Mouse (Mus musculus): ENCODE measurements at regions not wholly inside any gene's neighbourhood (a gene's known extent, or its start where the extent isn't known, plus 50 kb on each side); places are given as distances from the start of the nearest gene placed in this dataset.
"Not testable (repeated sequence)": the region's sequence is repeated elsewhere in the genome, so short reads cannot be mapped to it uniquely, and the experiment has no call there.

DNA sequence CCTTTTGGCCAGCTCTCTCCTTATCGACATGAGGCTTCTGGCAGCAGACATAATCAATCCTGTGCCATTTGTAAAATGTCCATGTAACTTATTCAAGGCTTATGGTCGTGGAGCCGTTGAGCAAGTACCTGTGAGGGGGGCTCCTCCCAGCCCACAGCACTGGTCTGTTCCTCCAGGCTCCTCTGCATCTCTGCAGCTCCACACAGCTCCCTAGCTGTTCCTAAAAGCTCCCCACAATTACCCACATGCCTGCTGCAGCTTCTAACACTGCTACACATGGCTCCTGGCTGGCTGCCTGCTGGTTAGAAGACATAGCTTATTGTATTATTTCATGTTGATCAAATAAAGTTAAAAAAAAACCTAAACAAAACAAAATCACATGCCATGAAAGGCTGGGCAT, 77.9 kb downstream of the Tcp10c start:
- H3K9ac ChIP-seq (replicated peaks); H3K4me3 ChIP-seq (ENCODE audit: insufficient read depth in 1 of 2, low read depth in 2 of 2, low read length in 2 of 2); ATAC-seq (ENCODE audit: insufficient read depth); H3K9me3 ChIP-seq (ENCODE audit: control insufficient read depth, low read length); H3K27ac ChIP-seq; H3K36me3 ChIP-seq (replicated peaks; ENCODE audit: control insufficient read depth, insufficient read depth, low read depth); H3K4me1 ChIP-seq (replicated peaks; ENCODE audit: control insufficient read depth in 2 of 2, insufficient read depth in 2 of 2, low read length in 1 of 2); H3K27me3 ChIP-seq (ENCODE audit: control insufficient read depth, insufficient read depth, low read length); H3K4me2 ChIP-seq (ENCODE audit: low read depth); DNase-seq (ENCODE audit: low read depth in 3 of 3, low spot score in 3 of 3): not testable (repeated sequence)
- 55% methylated on average over 3 of the region's 3 CpGs for WGBS (ENCODE audit: insufficient replicate concordance)

DNA sequence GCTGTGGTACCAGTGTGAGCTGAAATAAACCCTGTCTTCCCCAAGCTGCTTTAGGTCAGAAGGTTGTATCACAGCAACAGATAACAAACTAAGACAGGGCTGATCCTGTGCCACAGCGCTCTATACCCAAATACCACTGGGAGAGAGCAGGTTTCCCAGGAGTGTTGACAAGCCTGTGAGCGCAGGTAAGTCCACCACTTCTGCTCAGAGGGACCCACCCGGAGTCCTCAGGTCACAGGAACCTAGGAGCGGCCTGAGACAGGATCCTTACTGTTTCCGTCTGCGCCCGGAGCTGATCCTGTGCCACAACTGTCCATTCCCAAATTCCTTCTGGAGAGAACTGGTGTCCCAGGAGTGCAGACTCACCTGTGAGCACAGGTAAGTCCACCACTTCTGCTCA, 79.8 kb downstream of the Tcp10c start:
- WGBS (ENCODE audit: insufficient replicate concordance) = 70% methylated on average over 7 of the region's 7 CpGs
- not testable (repeated sequence) for H3K27me3 ChIP-seq (ENCODE audit: control insufficient read depth, insufficient read depth, low read length); H3K9me3 ChIP-seq (ENCODE audit: control insufficient read depth, low read length); H3K36me3 ChIP-seq (replicated peaks; ENCODE audit: control insufficient read depth, insufficient read depth, low read depth); H3K27ac ChIP-seq; ATAC-seq (ENCODE audit: insufficient read depth); H3K4me2 ChIP-seq (ENCODE audit: low read depth); DNase-seq (ENCODE audit: low read depth in 3 of 3, low spot score in 3 of 3); H3K4me3 ChIP-seq (ENCODE audit: insufficient read depth in 1 of 2, low read depth in 2 of 2, low read length in 2 of 2); H3K9ac ChIP-seq (replicated peaks); H3K4me1 ChIP-seq (replicated peaks; ENCODE audit: control insufficient read depth in 2 of 2, insufficient read depth in 2 of 2, low read length in 1 of 2)

DNA sequence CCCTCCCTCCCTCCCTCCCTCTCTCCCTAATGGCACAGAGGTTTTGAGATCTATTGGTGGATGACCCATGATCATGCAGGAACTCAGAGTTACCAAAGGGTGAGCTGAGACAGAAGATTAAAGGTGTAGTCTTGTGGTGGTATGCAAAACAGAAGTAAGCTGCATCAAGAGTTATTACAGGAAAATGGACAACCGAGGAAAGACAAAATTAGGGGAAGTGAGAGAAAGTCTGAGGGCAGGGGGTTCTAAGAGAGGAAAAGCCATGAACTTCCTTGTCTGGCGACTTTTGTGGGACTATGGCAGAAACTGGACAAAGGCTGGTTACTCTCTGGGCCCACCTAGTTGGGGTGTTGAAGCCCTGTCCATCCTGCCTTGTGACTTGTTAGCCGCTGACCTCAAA, 84.4 kb downstream of the Tcp10c start:
- ATAC-seq (ENCODE audit: insufficient read depth); H3K9ac ChIP-seq (replicated peaks); H3K4me3 ChIP-seq (ENCODE audit: insufficient read depth in 1 of 2, low read depth in 2 of 2, low read length in 2 of 2); H3K9me3 ChIP-seq (ENCODE audit: control insufficient read depth, low read length); H3K27ac ChIP-seq; H3K4me2 ChIP-seq (ENCODE audit: low read depth); DNase-seq (ENCODE audit: low read depth in 3 of 3, low spot score in 3 of 3); H3K27me3 ChIP-seq (ENCODE audit: control insufficient read depth, insufficient read depth, low read length); H3K36me3 ChIP-seq (replicated peaks; ENCODE audit: control insufficient read depth, insufficient read depth, low read depth); H3K4me1 ChIP-seq (replicated peaks; ENCODE audit: control insufficient read depth in 2 of 2, insufficient read depth in 2 of 2, low read length in 1 of 2): not testable (repeated sequence)
- WGBS (ENCODE audit: insufficient replicate concordance) = 35% methylated on average over 2 of the region's 3 CpGs

DNA sequence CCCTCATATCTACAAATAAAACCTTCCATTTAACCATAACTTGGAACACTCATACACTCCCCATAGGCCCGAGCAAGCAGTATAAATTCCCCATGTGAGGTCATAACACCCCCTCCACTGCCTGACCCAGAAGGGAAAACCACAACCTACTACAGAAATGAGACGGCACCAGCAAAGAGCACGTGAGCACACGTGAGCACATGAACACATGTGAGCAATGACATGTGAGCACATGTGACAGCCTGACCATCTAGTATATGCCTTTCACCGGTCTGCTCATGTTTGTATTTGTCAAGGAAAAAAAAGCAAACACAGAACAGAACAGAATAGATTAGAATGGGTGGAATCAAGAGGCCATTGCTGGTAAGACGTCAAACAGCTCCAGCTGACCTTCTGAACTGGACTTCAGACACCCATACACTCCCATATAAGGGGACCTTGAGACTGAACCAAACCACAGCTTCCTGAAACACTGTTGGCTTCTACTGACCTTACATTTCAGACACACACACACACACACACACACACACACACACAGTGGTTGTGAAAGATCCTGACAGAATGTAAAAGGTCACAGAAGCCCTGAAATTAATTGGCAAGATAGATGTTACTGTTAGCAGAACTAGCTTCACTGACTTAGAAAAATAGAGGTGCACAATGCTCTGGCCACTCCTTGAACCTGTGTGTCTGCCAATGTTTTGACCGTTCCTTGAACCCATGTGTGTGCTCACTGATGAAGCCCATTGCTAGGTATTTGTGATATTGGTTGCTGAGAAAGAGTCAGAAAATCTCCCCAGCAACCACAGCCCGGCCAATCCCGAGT, 86.5 kb downstream of the Tcp10c start:
- not testable (repeated sequence) for H3K27ac ChIP-seq; DNase-seq (ENCODE audit: low read depth in 3 of 3, low spot score in 3 of 3); ATAC-seq (ENCODE audit: insufficient read depth); H3K4me1 ChIP-seq (replicated peaks; ENCODE audit: control insufficient read depth in 2 of 2, insufficient read depth in 2 of 2, low read length in 1 of 2); H3K36me3 ChIP-seq (replicated peaks; ENCODE audit: control insufficient read depth, insufficient read depth, low read depth); H3K4me2 ChIP-seq (ENCODE audit: low read depth); H3K4me3 ChIP-seq (ENCODE audit: insufficient read depth in 1 of 2, low read depth in 2 of 2, low read length in 2 of 2); H3K9me3 ChIP-seq (ENCODE audit: control insufficient read depth, low read length); H3K27me3 ChIP-seq (ENCODE audit: control insufficient read depth, insufficient read depth, low read length); H3K9ac ChIP-seq (replicated peaks)
- 53% methylated on average over 9 of the region's 9 CpGs for WGBS (ENCODE audit: insufficient replicate concordance)

DNA sequence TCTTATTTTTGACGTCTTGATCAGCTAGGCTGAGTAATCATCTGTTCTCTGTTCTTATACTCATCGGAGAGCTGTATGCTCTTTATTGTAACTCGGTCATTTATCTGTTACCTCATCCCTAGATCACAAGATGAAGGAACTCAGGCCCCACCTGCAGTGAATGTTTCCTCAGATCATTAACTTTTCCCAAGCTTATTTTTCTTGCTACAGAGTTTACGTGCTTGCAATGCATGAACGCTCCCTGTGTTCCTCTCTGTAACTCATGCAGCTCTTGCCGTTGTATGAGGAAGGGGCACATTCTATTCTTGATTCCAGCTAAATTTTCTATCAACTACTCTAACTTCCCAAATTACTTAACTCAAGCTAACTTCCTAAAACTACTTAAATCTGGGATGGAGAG, 87.9 kb downstream of the Tcp10c start:
- not testable (repeated sequence) for H3K36me3 ChIP-seq (replicated peaks; ENCODE audit: control insufficient read depth, insufficient read depth, low read depth); DNase-seq (ENCODE audit: low read depth in 3 of 3, low spot score in 3 of 3); H3K4me2 ChIP-seq (ENCODE audit: low read depth); H3K9me3 ChIP-seq (ENCODE audit: control insufficient read depth, low read length); H3K9ac ChIP-seq (replicated peaks); H3K4me1 ChIP-seq (replicated peaks; ENCODE audit: control insufficient read depth in 2 of 2, insufficient read depth in 2 of 2, low read length in 1 of 2); H3K27me3 ChIP-seq (ENCODE audit: control insufficient read depth, insufficient read depth, low read length); H3K27ac ChIP-seq; ATAC-seq (ENCODE audit: insufficient read depth); H3K4me3 ChIP-seq (ENCODE audit: insufficient read depth in 1 of 2, low read depth in 2 of 2, low read length in 2 of 2)
- WGBS (ENCODE audit: insufficient replicate concordance) = 74% methylated on average over 5 of the region's 6 CpGs

DNA sequence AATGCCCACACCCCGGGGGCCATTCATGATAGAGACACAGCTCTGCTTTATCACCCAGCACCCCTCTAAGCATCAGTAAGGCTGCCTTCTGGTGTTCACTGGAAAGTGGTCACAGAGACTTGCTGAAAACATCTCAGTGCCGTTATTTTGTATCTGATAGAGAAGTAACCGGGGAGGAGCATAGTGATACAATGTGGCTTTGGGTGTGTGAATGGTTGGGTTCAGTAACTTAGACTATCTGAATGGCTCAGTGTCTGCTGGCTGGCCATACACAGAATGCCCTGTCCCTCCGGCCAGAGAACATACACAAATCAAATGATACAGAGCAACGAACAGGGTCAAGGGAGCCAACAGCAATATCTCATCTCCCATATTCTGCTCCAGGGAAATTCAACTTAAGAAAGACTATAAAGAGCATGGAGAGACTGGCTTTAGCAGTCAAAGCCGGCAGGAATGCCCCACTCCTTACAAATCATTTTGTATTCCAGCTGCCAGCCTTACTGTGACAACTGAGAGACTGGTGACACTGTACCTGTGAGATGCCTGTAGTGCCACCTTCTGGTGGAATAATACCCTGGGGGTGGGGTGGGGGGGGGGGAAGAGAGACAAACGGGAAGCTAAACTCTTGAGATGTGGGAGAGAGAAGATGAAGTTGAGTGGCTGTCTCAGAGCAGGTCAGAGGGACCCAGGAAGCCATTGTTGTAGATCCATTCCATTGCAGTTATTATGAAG, 102.7 kb downstream of the Tcp10c start:
- not testable (repeated sequence) for H3K4me1 ChIP-seq (replicated peaks; ENCODE audit: control insufficient read depth in 2 of 2, insufficient read depth in 2 of 2, low read length in 1 of 2); H3K9me3 ChIP-seq (ENCODE audit: control insufficient read depth, low read length); H3K27me3 ChIP-seq (ENCODE audit: control insufficient read depth, insufficient read depth, low read length); H3K36me3 ChIP-seq (replicated peaks; ENCODE audit: control insufficient read depth, insufficient read depth, low read depth); H3K27ac ChIP-seq; H3K4me3 ChIP-seq (ENCODE audit: insufficient read depth in 1 of 2, low read depth in 2 of 2, low read length in 2 of 2); ATAC-seq (ENCODE audit: insufficient read depth); H3K9ac ChIP-seq (replicated peaks); DNase-seq (ENCODE audit: low read depth in 3 of 3, low spot score in 3 of 3); H3K4me2 ChIP-seq (ENCODE audit: low read depth)
- 56% methylated on average over 6 of the region's 7 CpGs for WGBS (ENCODE audit: insufficient replicate concordance)

DNA sequence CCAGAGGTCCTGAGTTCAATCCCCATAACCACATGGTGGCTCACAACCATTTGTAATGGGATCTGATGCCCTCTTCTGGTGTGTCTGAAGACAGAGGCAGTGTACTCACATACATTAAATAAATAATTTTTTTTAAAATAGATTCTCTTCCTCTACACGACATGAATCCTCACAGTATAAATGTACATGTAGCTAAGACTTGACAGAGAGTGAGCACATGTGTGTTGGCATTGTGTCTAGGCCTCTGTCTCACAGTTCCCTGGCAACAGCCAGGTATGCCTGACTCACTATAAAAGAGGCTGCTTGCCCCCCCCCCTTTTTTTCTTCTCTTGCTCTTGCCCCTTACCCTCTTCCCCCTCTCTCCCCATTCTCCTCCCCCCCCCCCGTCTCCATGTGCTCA, 103.6 kb downstream of the Tcp10c start:
- H3K4me3 ChIP-seq (ENCODE audit: insufficient read depth in 1 of 2, low read depth in 2 of 2, low read length in 2 of 2); H3K4me2 ChIP-seq (ENCODE audit: low read depth); ATAC-seq (ENCODE audit: insufficient read depth); H3K27me3 ChIP-seq (ENCODE audit: control insufficient read depth, insufficient read depth, low read length); H3K9me3 ChIP-seq (ENCODE audit: control insufficient read depth, low read length); DNase-seq (ENCODE audit: low read depth in 3 of 3, low spot score in 3 of 3); H3K9ac ChIP-seq (replicated peaks); H3K4me1 ChIP-seq (replicated peaks; ENCODE audit: control insufficient read depth in 2 of 2, insufficient read depth in 2 of 2, low read length in 1 of 2); H3K27ac ChIP-seq; H3K36me3 ChIP-seq (replicated peaks; ENCODE audit: control insufficient read depth, insufficient read depth, low read depth): not testable (repeated sequence)
- WGBS (ENCODE audit: insufficient replicate concordance) = 42% methylated on average over 2 of the region's 2 CpGs

DNA sequence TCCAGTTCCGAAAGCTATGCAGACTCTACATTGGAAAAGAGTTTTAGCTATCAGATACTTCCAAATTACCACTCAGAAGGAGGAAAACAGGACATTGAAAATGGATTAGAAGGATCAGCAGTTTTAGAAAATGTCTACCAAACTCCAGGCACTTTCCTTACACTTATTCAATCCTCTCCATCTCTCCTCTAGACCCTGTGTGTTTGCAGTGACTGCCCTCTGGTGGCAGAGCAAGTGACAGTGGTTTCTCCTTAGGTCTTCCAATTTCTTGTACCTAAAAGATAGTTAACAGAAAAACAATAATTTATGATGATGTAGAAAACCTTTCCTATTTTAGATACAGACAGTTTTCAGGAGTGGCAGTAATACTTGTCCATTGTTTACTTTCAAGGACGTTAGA, 104.4 kb downstream of the Tcp10c start:
- H3K4me2 ChIP-seq (ENCODE audit: low read depth); H3K4me3 ChIP-seq (ENCODE audit: insufficient read depth in 1 of 2, low read depth in 2 of 2, low read length in 2 of 2); H3K9me3 ChIP-seq (ENCODE audit: control insufficient read depth, low read length); H3K36me3 ChIP-seq (replicated peaks; ENCODE audit: control insufficient read depth, insufficient read depth, low read depth); ATAC-seq (ENCODE audit: insufficient read depth); H3K27ac ChIP-seq; H3K9ac ChIP-seq (replicated peaks); DNase-seq (ENCODE audit: low read depth in 3 of 3, low spot score in 3 of 3); H3K27me3 ChIP-seq (ENCODE audit: control insufficient read depth, insufficient read depth, low read length); H3K4me1 ChIP-seq (replicated peaks; ENCODE audit: control insufficient read depth in 2 of 2, insufficient read depth in 2 of 2, low read length in 1 of 2): not testable (repeated sequence)
- no CpG with 5 or more reads among the region's 2 CpGs for WGBS (ENCODE audit: insufficient replicate concordance)

Measured in liver, embryonic 14.5 days (tissue).